Mouse (Mus musculus): ENCODE measurements at regions not wholly inside any gene's neighbourhood (a gene's known extent, or its start where the extent isn't known, plus 50 kb on each side); places are given as distances from the start of the nearest gene placed in this dataset.
A peak's percentile ranks its signal among the peaks of the same experiment; 100 is the strongest.

- DNase-seq (ENCODE audit: extremely low spot score in 1 of 2, low spot score in 2 of 2), result no peak
- intact Hi-C loops (cut with DNase I), result no loop called here
Observed at GRCm38 (mm10) chr14:29784506-29784905, 62.8 kb upstream of the Cacna2d3 start.

- intact Hi-C loops (cut with DNase I), result no loop called here
- no peak for DNase-seq (ENCODE audit: extremely low spot score in 1 of 2, low spot score in 2 of 2)
Observed at GRCm38 (mm10) chr14:29786431-29786830, 64.8 kb upstream of the Cacna2d3 start.

DNA sequence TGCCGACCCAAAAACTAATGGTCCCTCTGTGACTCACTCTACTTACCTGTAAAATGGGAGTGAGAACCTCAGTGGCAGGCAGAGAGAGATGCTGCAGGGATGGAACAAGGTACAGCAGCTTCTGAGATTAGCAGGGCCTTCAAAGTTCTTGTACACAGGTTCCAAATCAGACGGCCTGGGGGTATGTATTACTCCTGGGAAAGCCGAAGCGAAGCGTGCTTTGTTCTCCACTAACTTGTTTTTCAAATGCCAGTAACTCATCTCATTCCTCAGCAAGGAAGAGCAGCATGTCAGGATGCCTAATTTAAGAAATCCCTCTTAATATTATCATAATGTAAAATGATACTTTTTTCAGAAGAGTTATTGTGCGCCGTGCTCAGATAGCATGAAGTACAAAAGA, 66.1 kb upstream of the Cacna2d3 start:
- intact Hi-C loops (cut with DNase I), result no loop called here
- DNase-seq (ENCODE audit: extremely low spot score in 1 of 2, low spot score in 2 of 2), result no peak

DNA sequence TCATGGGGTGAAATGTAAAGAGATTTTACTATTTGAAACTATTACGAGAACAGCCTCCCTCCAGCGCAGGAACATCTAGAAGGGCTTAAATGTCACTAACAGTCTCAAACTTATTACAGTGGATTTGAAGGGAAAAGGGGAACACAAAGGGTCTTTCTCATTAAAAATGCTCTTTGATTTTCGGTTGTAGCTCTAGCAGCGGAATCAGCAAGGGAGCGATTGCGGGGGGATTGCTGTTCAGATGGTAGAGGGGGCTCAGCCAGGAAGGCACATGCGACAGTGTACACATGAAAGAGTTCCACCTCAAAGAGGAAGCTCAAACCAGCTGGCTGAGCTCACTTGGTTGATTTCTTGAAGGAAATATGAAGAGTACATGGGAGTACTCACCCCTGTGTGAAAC, 66.7 kb upstream of the Cacna2d3 start:
- no peak for DNase-seq (ENCODE audit: extremely low spot score in 1 of 2, low spot score in 2 of 2)
- intact Hi-C loops (cut with DNase I), result no loop called here

- intact Hi-C loops (cut with DNase I), result no loop called here
Observed at GRCm38 (mm10) chr14:29795325-29795724, 73.7 kb upstream of the Cacna2d3 start.

DNA sequence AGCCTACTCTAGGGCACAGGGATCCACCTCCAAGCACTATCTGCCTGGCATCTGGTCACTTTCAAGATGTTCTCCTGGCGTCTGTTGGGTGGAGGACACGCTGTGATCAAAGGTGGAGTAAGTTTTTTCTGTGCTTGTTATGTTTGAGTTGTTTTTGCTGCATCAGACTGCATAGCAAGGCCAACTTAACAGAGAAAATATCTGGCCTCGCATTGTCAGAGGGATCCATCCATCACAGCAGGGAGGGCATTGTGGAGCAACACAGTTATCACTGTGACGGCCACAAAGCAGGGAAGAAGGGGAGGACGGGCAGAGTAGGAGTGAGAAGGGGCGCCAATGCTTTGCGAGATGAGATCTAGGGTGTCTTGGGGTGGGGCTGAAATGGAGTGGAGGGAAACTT, 74.7 kb upstream of the Cacna2d3 start:
- DNase-seq (ENCODE audit: extremely low spot score in 1 of 2, low spot score in 2 of 2), result no peak
- intact Hi-C loops (cut with DNase I), result no loop called here

More at GRCm38 (mm10) chr14:29795325-29795724, 73.7 kb upstream of the Cacna2d3 start:
- DNase-seq (ENCODE audit: extremely low spot score in 1 of 2, low spot score in 2 of 2), result no peak

GRCm38 (mm10) chr14:29799852-29800251, 78.2 kb upstream of the Cacna2d3 start:
- intact Hi-C loops (cut with DNase I), result no loop called here
- DNase-seq (ENCODE audit: extremely low spot score in 1 of 2, low spot score in 2 of 2), result no peak

GRCm38 (mm10) chr14:29805234-29805633, 83.6 kb upstream of the Cacna2d3 start:
- DNase-seq (ENCODE audit: extremely low spot score in 1 of 2, low spot score in 2 of 2), result no peak
- intact Hi-C loops (cut with DNase I), result no loop called here

DNA sequence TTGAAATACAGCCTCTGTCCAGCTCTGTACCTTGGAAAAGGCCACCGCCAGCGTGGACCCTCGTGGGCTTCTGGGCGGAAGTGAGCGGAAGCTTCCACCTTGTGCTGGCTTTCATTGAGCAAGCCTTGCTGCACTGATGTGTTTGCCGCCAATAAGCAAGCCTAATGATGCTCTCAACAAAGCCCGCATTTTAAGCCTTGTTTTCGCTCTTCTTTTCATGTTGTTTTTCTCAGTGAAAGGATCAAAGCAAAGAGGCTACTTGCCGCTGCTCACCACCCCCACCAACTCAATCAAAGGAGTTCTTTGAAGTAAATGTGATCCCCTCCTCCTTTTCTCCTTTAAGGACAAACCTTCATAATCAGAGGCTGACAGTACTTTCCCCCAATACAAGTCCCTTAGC, 86.2 kb upstream of the Cacna2d3 start:
- intact Hi-C loops (cut with DNase I), result no loop called here
- no peak for DNase-seq (ENCODE audit: extremely low spot score in 1 of 2, low spot score in 2 of 2)

DNA sequence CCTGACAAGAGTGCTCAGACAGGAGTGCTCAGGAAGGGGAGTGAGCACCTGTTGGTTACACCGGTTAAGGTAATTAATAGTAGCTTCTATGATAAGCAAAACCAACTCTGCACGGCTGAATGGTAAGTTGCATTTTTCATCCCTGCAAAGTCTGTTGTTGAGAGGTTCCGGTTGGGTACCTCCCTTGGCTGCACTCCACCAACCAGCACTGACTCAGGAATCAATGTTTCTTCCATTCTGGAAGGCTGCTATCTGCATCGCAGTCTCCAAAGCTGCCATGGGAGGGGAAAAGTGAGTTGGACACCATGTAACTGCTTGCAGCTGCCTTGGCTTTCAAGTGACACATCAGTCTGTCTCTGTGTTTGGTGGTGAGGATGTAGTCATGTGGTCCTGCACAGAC, 93.0 kb upstream of the Cacna2d3 start:
- intact Hi-C loops (cut with DNase I), result no loop called here
- no peak for DNase-seq (ENCODE audit: extremely low spot score in 1 of 2, low spot score in 2 of 2)

DNA sequence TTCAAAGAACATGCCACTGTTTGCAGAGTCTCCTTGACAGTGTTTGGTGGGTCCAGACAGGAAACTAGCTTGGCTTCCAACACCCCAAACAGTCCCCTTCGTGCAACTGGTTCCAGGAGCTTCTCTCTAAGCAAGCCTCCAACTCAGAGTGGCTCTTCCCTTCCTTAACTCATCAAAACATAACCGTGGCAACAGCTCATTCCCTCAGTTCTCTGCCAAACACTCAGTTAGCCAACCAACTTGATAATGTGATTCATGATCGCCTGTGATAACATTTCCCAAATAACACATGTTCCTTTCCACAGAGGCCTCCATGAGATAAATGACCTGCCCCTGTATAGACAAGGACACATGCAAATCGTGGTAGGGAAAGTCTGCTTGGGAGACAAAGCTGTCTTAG, 95.9 kb upstream of the Cacna2d3 start:
- DNase-seq (ENCODE audit: extremely low spot score in 1 of 2, low spot score in 2 of 2), result no peak

DNA sequence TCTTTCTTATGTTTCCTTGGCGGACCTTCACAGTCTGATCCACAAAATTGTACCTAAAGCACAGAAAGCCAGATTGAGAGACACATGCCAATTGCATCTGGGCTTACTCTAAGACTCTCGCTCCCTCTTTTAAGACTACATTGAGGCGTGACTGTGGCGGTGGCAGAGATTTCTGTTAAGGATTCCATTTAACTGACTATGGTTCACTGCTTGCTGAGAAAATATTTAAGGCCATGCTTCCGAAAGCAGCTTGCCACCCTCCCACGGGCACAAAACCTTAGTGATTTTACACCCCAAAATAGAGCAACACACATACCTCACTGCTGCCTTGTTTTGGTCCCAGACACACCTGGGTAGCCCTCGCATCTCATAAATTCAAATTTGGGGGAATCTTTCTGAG, 96.6 kb upstream of the Cacna2d3 start:
- intact Hi-C loops (cut with DNase I), result no loop called here
- DNase-seq (ENCODE audit: extremely low spot score in 1 of 2, low spot score in 2 of 2), result peak in 1 of 2 experiments; percentile 30

More for the DNA sequence above, 95.9 kb upstream of the Cacna2d3 start:
- intact Hi-C loops (cut with DNase I), result no loop called here

DNA sequence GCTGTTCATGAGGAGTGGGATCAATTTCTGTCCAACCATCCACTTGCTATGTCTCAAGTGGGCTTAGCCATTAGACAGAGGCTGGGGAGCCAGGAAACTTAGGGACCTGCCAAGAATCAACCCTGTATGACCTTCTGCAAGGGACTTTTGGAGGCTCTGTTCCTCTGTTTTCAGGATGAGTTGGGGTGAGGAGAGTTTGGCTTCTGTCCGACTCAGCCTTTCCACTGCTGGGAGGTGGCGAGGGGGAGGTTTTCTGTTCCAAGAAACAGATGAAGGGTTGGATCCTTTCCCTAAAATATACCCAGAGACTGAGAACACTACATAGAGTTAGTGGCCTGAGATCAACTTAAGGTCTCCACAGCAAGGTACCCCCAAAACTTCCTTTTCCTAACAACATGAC, 97.1 kb upstream of the Cacna2d3 start:
- intact Hi-C loops (cut with DNase I), result no loop called here
- DNase-seq (ENCODE audit: extremely low spot score in 1 of 2, low spot score in 2 of 2), result no peak

- intact Hi-C loops (cut with DNase I), result loop anchor here (5.0 kb wide), 1 partner anchor 100 kb away; no protein-coding TSS in a partner anchor
- peak in 1 of 2 experiments; percentile 30 for DNase-seq (ENCODE audit: extremely low spot score in 1 of 2, low spot score in 2 of 2)
Observed at GRCm38 (mm10) chr14:29837063-29837462, 115.4 kb upstream of the Cacna2d3 start.

GRCm38 (mm10) chr14:29839576-29839975, 117.9 kb upstream of the Cacna2d3 start:
- intact Hi-C loops (cut with DNase I), result loop anchor here (5.0 kb wide), 1 partner anchor 98 kb away; no protein-coding TSS in a partner anchor
- no peak for DNase-seq (ENCODE audit: extremely low spot score in 1 of 2, low spot score in 2 of 2)

DNA sequence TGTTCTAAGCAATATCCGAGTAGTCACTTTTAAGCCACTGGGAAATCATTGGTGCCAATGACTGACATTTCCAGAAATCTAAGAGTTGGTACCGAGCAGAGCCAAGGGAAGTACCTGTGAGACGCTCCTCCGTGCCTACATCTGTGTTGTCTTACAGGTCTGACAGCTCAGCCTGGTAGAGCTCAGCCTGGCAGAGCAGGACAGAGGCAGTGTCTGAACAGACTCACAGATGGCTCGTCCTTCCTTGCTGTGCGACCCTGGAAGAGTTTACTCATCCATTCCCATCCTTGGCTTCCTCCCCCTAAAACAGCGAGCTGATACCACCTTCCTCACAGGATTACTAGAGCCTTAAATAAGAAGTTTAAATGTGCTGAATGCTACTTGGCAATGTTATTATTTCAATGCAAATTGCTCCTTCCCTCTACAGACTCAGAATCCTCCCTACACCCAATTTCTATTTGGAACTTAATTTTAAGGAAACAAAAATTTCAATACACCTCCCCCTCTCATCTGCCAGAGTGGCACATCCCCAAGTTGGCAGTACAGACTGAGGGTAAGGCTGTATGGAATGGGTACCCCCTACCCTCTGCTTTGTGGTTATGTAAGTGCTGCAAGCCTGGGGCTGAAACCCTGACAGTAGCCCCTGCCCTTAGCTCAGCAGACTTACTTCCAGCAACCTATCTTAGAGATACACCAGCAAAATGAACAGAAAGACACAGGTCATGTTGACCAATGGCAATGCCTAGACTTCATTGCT, 119.9 kb upstream of the Cacna2d3 start:
- intact Hi-C loops (cut with DNase I), result no loop called here
- DNase-seq (ENCODE audit: extremely low spot score in 1 of 2, low spot score in 2 of 2), result no peak

DNA sequence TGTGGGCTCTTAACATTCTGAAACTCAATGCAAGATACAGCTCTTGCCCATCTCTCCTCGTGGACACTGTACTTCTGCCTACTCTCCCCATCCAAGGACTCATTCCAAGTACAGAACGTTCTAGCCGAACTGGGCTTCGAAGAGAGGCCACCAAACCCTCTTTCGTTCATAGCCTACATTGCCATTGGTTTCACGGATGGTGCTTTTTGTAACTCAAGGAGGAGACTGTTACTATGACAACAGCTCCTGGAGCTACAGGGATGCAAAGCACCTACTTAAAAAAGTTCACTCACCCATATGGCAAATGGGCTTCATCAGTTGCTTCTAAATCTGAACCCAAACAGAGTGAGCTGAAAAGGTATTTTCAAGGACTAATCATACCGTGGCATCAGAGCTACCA, 120.4 kb upstream of the Selenok start:
- intact Hi-C loops (cut with DNase I), result no loop called here
- no peak for DNase-seq (ENCODE audit: extremely low spot score in 1 of 2, low spot score in 2 of 2)

DNA sequence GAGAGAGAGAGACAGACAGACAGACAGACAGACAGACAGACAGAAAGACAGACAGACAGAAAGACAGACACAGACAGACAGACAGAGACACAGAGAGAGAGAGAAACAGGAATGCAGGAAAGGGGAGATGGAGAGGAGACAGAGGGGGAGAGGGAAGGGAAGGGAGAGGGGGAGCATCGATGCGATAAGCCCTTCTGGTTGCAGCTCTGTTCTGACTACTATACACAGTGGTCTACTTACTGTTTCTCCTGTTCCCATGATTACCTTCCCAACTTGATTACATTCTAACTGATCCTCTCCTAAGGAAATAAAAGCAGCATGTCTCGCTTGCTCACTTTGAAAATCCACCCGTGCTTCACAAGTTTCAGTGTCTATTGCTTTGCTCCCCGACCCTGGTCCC, 116.8 kb upstream of the Selenok start:
- DNase-seq (ENCODE audit: extremely low spot score in 1 of 2, low spot score in 2 of 2), result no peak
- intact Hi-C loops (cut with DNase I), result no loop called here

- intact Hi-C loops (cut with DNase I), result no loop called here
- peak in 1 of 2 experiments; percentile 32 for DNase-seq (ENCODE audit: extremely low spot score in 1 of 2, low spot score in 2 of 2)
Observed at GRCm38 (mm10) chr14:29851956-29852725, 116.0 kb upstream of the Selenok start.

DNA sequence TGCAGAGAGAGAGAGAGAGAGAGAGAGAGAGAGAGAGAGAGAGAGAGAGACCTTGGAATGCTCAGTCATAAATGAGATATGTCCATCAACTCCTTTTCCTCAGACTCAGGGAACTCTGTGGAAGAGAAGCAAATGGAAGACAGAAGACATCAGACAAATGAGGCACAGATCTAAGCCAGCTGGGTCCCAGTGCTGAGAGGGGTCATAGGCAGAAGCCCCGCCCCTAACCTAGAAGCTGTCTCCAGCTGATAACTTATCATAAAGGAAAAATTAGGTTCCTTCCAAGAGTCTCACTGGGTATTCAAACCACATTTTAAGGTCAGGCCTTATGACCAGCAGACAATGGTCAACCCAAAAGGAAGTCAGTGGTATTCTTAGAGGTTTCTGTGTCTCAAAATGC, 106.1 kb upstream of the Selenok start:
- intact Hi-C loops (cut with DNase I), result no loop called here
- no peak for DNase-seq (ENCODE audit: extremely low spot score in 1 of 2, low spot score in 2 of 2)
